18 mouse cellular contexts compared by ENCODE assay signal in the genomic region with DNA sequence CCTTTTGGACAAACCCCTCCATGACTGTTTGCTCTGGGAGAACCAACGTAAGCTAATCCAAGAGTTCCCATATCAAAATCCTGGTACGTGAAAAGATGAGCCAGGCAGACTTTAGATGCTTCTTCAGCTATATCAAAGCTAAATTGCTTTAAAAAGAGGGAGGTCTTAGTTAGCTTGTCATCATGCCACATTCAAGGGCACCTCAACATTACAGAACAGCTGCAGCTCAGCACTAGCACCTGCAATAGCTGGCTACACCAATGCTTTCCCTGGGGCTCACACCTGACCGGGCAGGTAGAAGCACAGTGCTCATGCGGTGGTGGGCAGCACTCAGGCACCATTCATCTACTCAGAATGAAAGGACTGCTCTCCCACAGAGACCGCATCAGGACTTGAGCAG.
"Had no signal": no experiment of that assay in that cellular context is flagged by ENCODE, and none has a peak within 500 bp of the region (broad histone marks: within the 10 kb centered on the region; RNA-seq: fewer than 3 reads in every experiment).

No protein-coding gene starts in this region.

- H3K4me1 ChIP-seq: liver, embryonic 15.5 days; lung, embryonic 15.5 days; midbrain, embryonic 12.5 days; midbrain, embryonic 15.5 days; neural tube, embryonic 12.5 days; stomach, embryonic 15.5 days had no signal

- ATAC-seq: liver, postnatal 0 days; lung, postnatal 0 days; midbrain, embryonic 15.5 days had no signal

- H3K27me3 ChIP-seq: liver, embryonic 15.5 days; lung, embryonic 15.5 days; megakaryocyte, embryonic 14.5 days; midbrain, embryonic 12.5 days; midbrain, embryonic 15.5 days; neural tube, embryonic 12.5 days; stomach, embryonic 15.5 days had no signal

- H3K9me3 ChIP-seq: liver, embryonic 15.5 days; lung, embryonic 15.5 days; megakaryocyte, embryonic 14.5 days; midbrain, embryonic 12.5 days; midbrain, embryonic 15.5 days; neural tube, embryonic 12.5 days; stomach, embryonic 15.5 days had no signal

- H3K4me3 ChIP-seq: liver, embryonic 15.5 days; lung, embryonic 15.5 days; megakaryocyte, embryonic 14.5 days; midbrain, embryonic 12.5 days; midbrain, embryonic 15.5 days; neural tube, embryonic 12.5 days; stomach, embryonic 15.5 days had no signal

- H3K27ac ChIP-seq: liver, embryonic 15.5 days; lung, embryonic 15.5 days; macrophage; midbrain, embryonic 12.5 days; midbrain, embryonic 15.5 days; neural tube, embryonic 12.5 days; stomach, embryonic 15.5 days; stomach, postnatal 0 days had no signal

- DNase-seq: liver, postnatal 0 days; lung, adult 2 months; lung, postnatal 14 days; lung, postnatal 36 days; right cerebral cortex, postnatal 14 days; thymus, adult 18-20 months; thymus, postnatal 14 days; thymus, postnatal 36 days had no signal

- H3K4me2 ChIP-seq: liver, embryonic 15.5 days; lung, embryonic 15.5 days; midbrain, embryonic 12.5 days; midbrain, embryonic 15.5 days; neural tube, embryonic 12.5 days; stomach, embryonic 15.5 days had no signal

- H3K9ac ChIP-seq: liver, embryonic 15.5 days; liver, postnatal 0 days; lung, embryonic 15.5 days; midbrain, embryonic 12.5 days; midbrain, embryonic 15.5 days; neural tube, embryonic 12.5 days; stomach, embryonic 15.5 days had no signal
